Mouse (Mus musculus): Measurements from ENCODE around the gene Alg12. TPM values are rescaled to one million over a fixed set of nuclear protein-coding genes. Genes with fewer than 3 reads are reported as not detected.
A peak's percentile ranks its signal among the peaks of the same experiment; 100 is the strongest.
"Not testable (repeated sequence)": the region's sequence is repeated elsewhere in the genome, so short reads cannot be mapped to it uniquely, and the experiment has no call there.

Alg12 gene
- polyA plus RNA-seq, 1 experiment, result 6.3 TPM

GRCm38 (mm10) chr15:88822513-88822912 lies 3.4 kb upstream of the Alg12 start:
- 88% methylated on average over 7 of the region's 7 CpGs for WGBS
- H3K4me3 ChIP-seq (replicated peaks; ENCODE audit: control insufficient read depth, low read depth, low read length), result no peak overlapping the region
- H3K27ac ChIP-seq (ENCODE audit: control insufficient read depth, insufficient read depth, low read depth, low read length, poor library complexity), result no peak overlapping the region
- H3K4me1 ChIP-seq (ENCODE audit: control insufficient read depth, insufficient read depth, low read length), result peaks cover 2% of the 10 kb centered on the region; the same call in 1 of the 2 replicates
- TF ChIP-seq POLR2A (IDR thresholded peaks at IDR 0.05; ENCODE audit: borderline replicate concordance, control insufficient read depth, low read depth, low read length), result no peak
- no peak for TF ChIP-seq CTCF (IDR thresholded peaks at IDR 0.05; ENCODE audit: control insufficient read depth, insufficient read depth, low read length)

DNA sequence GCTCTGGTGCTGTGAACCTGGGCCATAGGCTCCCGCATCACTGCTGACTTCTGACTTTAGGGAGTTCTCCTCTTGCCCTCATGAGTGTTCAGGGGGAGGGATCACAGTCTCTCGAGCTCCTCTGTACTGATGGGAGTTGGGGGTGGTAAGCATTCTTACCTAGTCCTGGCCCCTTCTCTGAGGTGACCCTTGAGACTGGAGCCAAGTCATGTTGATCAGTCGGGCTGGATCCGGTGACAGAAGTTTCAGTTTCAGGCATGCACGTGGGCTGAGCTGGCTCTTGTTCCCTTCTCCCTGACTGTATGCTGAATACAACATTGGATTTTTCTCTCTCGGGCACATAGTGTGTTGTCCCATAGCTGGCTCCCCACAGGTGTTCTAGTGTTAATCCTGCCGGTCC lies 2.3 kb upstream of the Alg12 start:
- Histone ChIP-seq H3K4me3 (replicated peaks; ENCODE audit: control insufficient read depth, low read depth, low read length) (no peak overlapping the region), H3K27ac (ENCODE audit: control insufficient read depth, insufficient read depth, low read depth, low read length, poor library complexity) (no peak overlapping the region), H3K4me1 (ENCODE audit: control insufficient read depth, insufficient read depth, low read length) (peaks cover 2% of the 10 kb centered on the region; the same call in 1 of the 2 replicates)
- no peak for TF ChIP-seq CTCF (IDR thresholded peaks at IDR 0.05; ENCODE audit: control insufficient read depth, insufficient read depth, low read length)
- 80% methylated on average over 7 of the region's 7 CpGs for WGBS

GRCm38 (mm10) chr15:88819906-88820303 lies 787 bp upstream of the Alg12 start:
- H3K4me3 ChIP-seq (replicated peaks; ENCODE audit: control insufficient read depth, low read depth, low read length), result peak overlapping the region; percentile 76
- TF ChIP-seq CTCF (IDR thresholded peaks at IDR 0.05; ENCODE audit: control insufficient read depth, insufficient read depth, low read length) (no peak), POLR2A (IDR thresholded peaks at IDR 0.05; ENCODE audit: borderline replicate concordance, control insufficient read depth, low read depth, low read length) (no peak)
- WGBS, result under 1% methylated on average over 23 of the region's 23 CpGs
- H3K4me1 ChIP-seq (ENCODE audit: control insufficient read depth, insufficient read depth, low read length), result peaks cover 2% of the 10 kb centered on the region; the same call in 1 of the 2 replicates
- no peak overlapping the region for H3K27ac ChIP-seq (ENCODE audit: control insufficient read depth, insufficient read depth, low read depth, low read length, poor library complexity)

DNA sequence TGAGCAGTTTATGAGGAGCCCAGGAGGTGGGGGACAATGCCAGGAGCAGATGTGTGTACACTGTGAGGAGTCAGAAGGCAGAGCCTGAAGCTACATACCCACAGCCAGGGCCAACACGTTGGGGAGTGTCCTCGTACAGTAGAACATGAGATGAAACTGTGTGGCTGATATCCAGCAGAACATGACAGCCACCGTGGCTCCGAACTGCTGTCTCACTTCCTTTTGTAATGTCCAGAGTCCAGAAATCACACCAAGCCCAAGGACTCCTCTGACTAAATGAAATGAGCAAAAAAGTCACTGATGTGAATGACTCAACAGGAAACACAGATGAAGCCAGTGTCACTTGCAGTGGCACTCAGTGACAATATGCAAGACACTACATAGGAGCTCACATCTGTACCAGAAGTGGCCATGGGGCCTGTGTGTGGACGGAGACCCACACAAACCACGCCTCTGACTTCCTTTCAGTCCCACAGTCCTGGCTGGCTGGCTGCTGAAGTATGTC lies 3.9 kb downstream of the Alg12 start:
- Histone ChIP-seq H3K4me3 (replicated peaks; ENCODE audit: control insufficient read depth, low read depth, low read length) (no peak overlapping the region), H3K27ac (ENCODE audit: control insufficient read depth, insufficient read depth, low read depth, low read length, poor library complexity) (no peak overlapping the region), H3K4me1 (ENCODE audit: control insufficient read depth, insufficient read depth, low read length) (no peaks in the 10 kb centered on the region)
- 36% methylated on average over 6 of the region's 6 CpGs for WGBS
- TF ChIP-seq CTCF (IDR thresholded peaks at IDR 0.05; ENCODE audit: control insufficient read depth, insufficient read depth, low read length) (no peak), POLR2A (IDR thresholded peaks at IDR 0.05; ENCODE audit: borderline replicate concordance, control insufficient read depth, low read depth, low read length) (no peak)

GRCm38 (mm10) chr15:88814411-88815047 lies 4.6 kb downstream of the Alg12 start:
- WGBS, result 92% methylated on average over 11 of the region's 11 CpGs
- Histone ChIP-seq H3K4me1 (ENCODE audit: control insufficient read depth, insufficient read depth, low read length) (no peaks in the 10 kb centered on the region), H3K27ac (ENCODE audit: control insufficient read depth, insufficient read depth, low read depth, low read length, poor library complexity) (no peak overlapping the region), H3K4me3 (replicated peaks; ENCODE audit: control insufficient read depth, low read depth, low read length) (no peak overlapping the region)
- no peak for TF ChIP-seq POLR2A (IDR thresholded peaks at IDR 0.05; ENCODE audit: borderline replicate concordance, control insufficient read depth, low read depth, low read length)

- not testable (repeated sequence) for H3K4me1 ChIP-seq (ENCODE audit: control insufficient read depth, insufficient read depth, low read length); H3K4me3 ChIP-seq (replicated peaks; ENCODE audit: control insufficient read depth, low read depth, low read length); H3K27ac ChIP-seq (ENCODE audit: control insufficient read depth, insufficient read depth, low read depth, low read length, poor library complexity)
- 93% methylated on average over 2 of the region's 2 CpGs for WGBS
These were observed 5.2 kb downstream of the Alg12 start for GRCm38 (mm10) chr15:88813873-88814272.

DNA sequence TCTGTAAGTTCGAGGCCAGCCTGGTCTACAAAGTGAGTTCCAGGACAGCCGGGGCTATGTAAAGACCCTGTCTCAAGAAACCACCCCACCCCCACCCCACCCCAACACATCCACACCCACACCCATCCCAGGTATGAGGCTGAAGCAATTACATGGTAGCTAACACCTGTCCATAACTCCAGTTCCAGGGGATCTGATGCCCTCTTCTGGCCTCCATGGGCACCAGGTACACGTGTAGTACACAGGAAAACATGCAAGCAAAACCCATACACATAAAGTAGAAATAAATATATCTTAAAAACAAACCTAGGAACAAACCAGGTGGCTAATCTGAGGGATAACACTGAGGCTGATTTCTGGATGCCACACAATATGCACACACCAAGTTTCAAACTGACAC lies 5.9 kb downstream of the Alg12 start:
- Histone ChIP-seq H3K4me1 (ENCODE audit: control insufficient read depth, insufficient read depth, low read length) (no peaks in the 10 kb centered on the region), H3K4me3 (replicated peaks; ENCODE audit: control insufficient read depth, low read depth, low read length) (no peak overlapping the region), H3K27ac (ENCODE audit: control insufficient read depth, insufficient read depth, low read depth, low read length, poor library complexity) (no peak overlapping the region)
- TF ChIP-seq POLR2A (IDR thresholded peaks at IDR 0.05; ENCODE audit: borderline replicate concordance, control insufficient read depth, low read depth, low read length), result no peak
- TF ChIP-seq CTCF (IDR thresholded peaks at IDR 0.05; ENCODE audit: control insufficient read depth, insufficient read depth, low read length), result no peak
- 84% methylated on average over 3 of the region's 3 CpGs for WGBS

DNA sequence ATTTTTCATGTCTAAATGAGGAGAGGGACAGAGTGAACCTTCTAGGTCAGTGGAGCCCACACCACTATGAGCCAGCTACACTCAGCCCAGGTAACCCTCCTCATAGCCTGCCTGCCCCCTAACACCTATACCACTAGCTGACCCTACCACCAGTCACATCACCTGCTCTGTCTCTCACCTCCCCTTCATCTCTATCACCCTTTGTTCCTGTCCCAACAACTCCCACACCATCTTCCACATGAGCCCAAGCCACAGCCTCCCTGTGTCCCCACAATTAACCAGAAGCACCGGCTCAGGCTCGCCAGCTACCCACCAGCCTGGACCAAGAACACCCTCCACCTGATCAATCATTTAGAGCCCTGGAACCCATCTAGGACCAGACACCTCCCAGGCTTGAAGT lies 8.7 kb downstream of the Alg12 start:
- WGBS, result 97% methylated on average over 2 of the region's 2 CpGs
- Histone ChIP-seq H3K27ac (ENCODE audit: control insufficient read depth, insufficient read depth, low read depth, low read length, poor library complexity) (no peak overlapping the region), H3K4me3 (replicated peaks; ENCODE audit: control insufficient read depth, low read depth, low read length) (no peak overlapping the region), H3K4me1 (ENCODE audit: control insufficient read depth, insufficient read depth, low read length) (no peaks in the 10 kb centered on the region)
- TF ChIP-seq POLR2A (IDR thresholded peaks at IDR 0.05; ENCODE audit: borderline replicate concordance, control insufficient read depth, low read depth, low read length) (no peak), CTCF (IDR thresholded peaks at IDR 0.05; ENCODE audit: control insufficient read depth, insufficient read depth, low read length) (no peak)

DNA sequence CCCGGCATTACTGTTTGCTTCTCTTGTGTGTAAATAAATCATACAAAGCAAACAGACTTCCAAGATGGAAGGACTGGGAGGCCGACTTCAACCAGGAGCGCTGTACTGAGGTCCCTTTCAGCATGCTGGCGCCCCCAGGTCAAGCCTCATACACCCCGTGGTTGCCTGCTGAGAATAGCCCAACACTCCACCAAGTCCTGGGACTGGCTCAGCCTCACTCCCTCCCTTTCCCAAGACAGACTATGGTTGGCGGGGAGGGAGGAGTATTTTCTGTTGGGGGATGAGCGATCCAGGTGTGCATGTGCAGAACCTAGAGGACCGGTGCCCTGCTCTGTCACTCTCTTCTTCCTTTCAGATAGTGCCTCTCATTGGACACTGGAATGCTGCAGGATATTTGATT lies 11.0 kb downstream of the Alg12 start:
- no peak overlapping the region for H3K27ac ChIP-seq (ENCODE audit: control insufficient read depth, insufficient read depth, low read depth, low read length, poor library complexity)
- no peaks in the 10 kb centered on the region for H3K4me1 ChIP-seq (ENCODE audit: control insufficient read depth, insufficient read depth, low read length)
- H3K4me3 ChIP-seq (replicated peaks; ENCODE audit: control insufficient read depth, low read depth, low read length), result no peak overlapping the region
- WGBS, result 90% methylated on average over 8 of the region's 8 CpGs
- TF ChIP-seq CTCF (IDR thresholded peaks at IDR 0.05; ENCODE audit: control insufficient read depth, insufficient read depth, low read length) (no peak), POLR2A (IDR thresholded peaks at IDR 0.05; ENCODE audit: borderline replicate concordance, control insufficient read depth, low read depth, low read length) (no peak)
